Mouse (Mus musculus): Measurements from ENCODE around the gene Bad. TPM values are rescaled to one million over a fixed set of nuclear protein-coding genes. Genes with fewer than 3 reads are reported as not detected.
A peak's percentile ranks its signal among the peaks of the same experiment; 100 is the strongest.

The Bad gene
- polyA plus RNA-seq, 1 experiment from 2014 or later, result 90.4 TPM

DNA sequence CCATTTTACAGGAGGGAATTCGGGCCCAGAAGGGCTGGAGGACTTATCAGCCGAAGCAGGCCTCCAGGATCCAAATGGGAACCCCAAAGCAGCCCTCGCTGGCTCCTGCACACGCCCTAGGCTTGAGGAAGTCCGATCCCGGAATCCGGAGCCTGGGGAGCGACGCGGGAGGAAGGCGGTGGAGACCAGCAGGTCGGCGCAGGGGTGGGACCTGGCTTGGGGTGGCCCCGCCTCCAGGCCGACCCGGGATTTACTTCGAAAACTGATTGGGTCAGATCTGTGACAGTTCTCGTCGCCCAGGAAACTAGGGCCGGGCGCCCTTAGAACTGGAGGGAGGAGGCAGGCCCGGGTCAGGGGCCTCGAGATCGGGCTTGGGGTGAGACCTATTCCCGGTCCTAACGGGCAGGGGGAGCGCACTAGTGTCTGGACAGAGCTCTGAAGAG is 609 bp downstream of the Bad start, which contains the start of gene Gpr137:
Gene Gpr137 (minus strand): TSS at position 232 of the 443 bp plus-strand sequence.
- WGBS, result under 1% methylated on average over 27 of the region's 27 CpGs

DNA sequence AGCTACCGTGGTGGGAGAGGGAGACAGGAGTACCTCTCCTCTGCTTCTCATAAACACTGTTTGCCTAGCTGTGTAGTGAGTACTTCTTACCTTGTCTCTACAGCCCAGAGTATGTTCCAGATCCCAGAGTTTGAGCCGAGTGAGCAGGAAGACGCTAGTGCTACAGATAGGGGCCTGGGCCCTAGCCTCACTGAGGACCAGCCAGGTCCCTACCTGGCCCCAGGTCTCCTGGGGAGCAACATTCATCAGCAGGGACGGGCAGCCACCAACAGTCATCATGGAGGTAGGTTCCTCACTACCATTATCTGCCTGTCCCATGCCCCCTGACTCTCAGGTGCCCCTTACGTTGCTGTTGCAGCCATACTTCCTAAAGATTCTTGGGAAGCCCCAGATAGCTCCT is 1.1 kb downstream of the Bad start:
- 0 out of 2 replicates have a peak, but pooled peaks have one; percentile 1 for ATAC-seq (ENCODE audit: low read depth)
- no peaks in the 10 kb centered on the region for H3K9me3 ChIP-seq

More for the DNA sequence above, 609 bp downstream of the Bad start, which contains the start of gene Gpr137:
- peak within 1 kb of the TSS; percentile 70 for H3K4me3 ChIP-seq
- H3K36me3 ChIP-seq, result peaks cover 13% of the 10 kb centered on the region
- H3K27me3 ChIP-seq, result 0 out of 2 replicates have a peak, but pooled peaks cover under 1% of the 10 kb centered on the region
- no peaks in the 10 kb centered on the region for H3K9me3 ChIP-seq
- peak within 1 kb of the TSS; percentile 96 for H3K27ac ChIP-seq (replicated peaks)
- H3K4me1 ChIP-seq (replicated peaks), result peaks cover 44% of the 10 kb centered on the region
- ATAC-seq (ENCODE audit: low read depth), result peak; percentile 82
- H3K9ac ChIP-seq, result peak within 1 kb of the TSS; percentile 91
- H3K4me2 ChIP-seq, result peak within 1 kb of the TSS; percentile 99

DNA sequence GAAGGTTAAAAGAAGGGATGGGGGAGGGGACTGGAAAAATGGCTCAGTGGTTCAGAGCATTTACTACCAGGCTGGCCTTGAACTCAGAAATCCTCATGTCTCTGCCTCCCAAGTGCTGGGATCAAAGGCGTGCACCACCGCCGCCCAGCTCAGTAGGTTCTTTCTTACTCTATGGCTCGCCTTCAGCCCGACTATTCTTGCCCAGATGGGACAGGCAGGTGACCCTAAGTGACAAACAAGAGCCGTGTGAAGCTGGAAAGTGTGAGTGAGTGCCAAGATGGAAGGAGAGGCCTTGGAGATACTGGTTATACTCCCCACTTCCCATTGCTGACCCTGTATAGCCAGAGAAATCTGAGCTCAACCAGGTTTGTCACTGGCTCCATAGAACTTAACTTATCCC is 2.0 kb downstream of the Bad start:
- Histone ChIP-seq H3K4me3 (no peak overlapping the region), H3K4me2 (no peak overlapping the region), H3K9ac (no peak overlapping the region), H3K27me3 (no peaks in the 10 kb centered on the region), H3K27ac (replicated peaks) (no peak overlapping the region), H3K9me3 (no peaks in the 10 kb centered on the region), H3K36me3 (peaks cover 13% of the 10 kb centered on the region), H3K4me1 (replicated peaks) (peaks cover 35% of the 10 kb centered on the region)
- WGBS, result 91% methylated on average over 6 of the region's 6 CpGs
- ATAC-seq (ENCODE audit: low read depth), result no peak

More for the DNA sequence above, 1.1 kb downstream of the Bad start:
- Histone ChIP-seq H3K4me1 (replicated peaks) (peaks cover 44% of the 10 kb centered on the region), H3K4me3 (peak overlapping the region; percentile 70), H3K27me3 (no peaks in the 10 kb centered on the region), H3K4me2 (peak overlapping the region; percentile 99), H3K36me3 (peaks cover 13% of the 10 kb centered on the region), H3K9ac (peak overlapping the region; percentile 91), H3K27ac (replicated peaks) (peak overlapping the region; percentile 96)
- WGBS, result 31% methylated on average over 5 of the region's 5 CpGs

DNA sequence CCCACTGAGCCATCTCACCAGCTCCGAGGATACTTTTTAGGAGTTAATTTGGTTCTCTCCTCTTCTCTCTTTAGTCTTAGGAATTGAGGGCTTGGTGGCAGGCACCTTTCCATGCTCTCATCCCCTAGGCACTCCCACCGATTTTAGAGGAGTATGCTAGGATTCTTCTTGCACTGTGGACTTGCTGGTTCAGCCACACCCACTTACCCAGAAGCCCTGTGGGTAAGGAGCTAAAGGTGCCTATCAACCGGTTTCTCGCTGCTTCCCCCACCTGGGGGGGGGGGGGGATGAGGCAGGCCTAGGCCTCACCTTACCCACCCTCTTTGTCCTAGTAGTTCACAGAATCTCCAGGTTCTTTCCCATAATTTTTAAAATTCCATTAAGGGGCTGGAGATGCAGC is 6.1 kb downstream of the Bad start:
- peaks cover 13% of the 10 kb centered on the region for H3K36me3 ChIP-seq
- no peak overlapping the region for H3K9ac ChIP-seq
- H3K9me3 ChIP-seq, result no peaks in the 10 kb centered on the region
- no peak overlapping the region for H3K4me3 ChIP-seq
- no peaks in the 10 kb centered on the region for H3K27me3 ChIP-seq
- H3K4me1 ChIP-seq (replicated peaks), result peaks cover 27% of the 10 kb centered on the region
- H3K27ac ChIP-seq (replicated peaks), result no peak overlapping the region
- ATAC-seq (ENCODE audit: low read depth), result no peak
- no peak overlapping the region for H3K4me2 ChIP-seq
- WGBS, result 58% methylated on average over 4 of the region's 4 CpGs

DNA sequence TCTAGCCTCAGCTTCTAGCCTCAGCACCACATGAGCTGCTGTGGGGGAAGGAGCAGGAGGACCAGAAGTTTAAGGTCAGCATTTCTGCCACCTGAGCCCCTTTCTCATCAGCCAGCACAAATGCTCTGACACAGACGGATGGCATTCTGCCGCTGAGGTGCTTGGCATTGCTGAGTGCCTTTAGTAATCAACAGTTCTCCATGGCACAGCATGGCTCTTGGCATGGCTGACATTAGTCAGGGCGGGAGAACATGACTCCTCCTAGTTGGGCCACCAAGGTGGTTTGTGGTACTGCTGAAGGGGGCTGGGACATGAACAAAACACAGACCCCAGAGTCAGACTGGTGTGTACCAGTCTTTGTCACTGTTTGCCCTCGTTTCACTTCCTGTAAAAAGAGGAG is 6.5 kb downstream of the Bad start:
- Histone ChIP-seq H3K9ac (no peak overlapping the region), H3K4me3 (no peak overlapping the region), H3K4me1 (replicated peaks) (peaks cover 27% of the 10 kb centered on the region), H3K9me3 (no peaks in the 10 kb centered on the region), H3K27ac (replicated peaks) (no peak overlapping the region), H3K36me3 (peaks cover 13% of the 10 kb centered on the region), H3K27me3 (no peaks in the 10 kb centered on the region), H3K4me2 (no peak overlapping the region)
- 76% methylated on average over 4 of the region's 4 CpGs for WGBS
- no peak for ATAC-seq (ENCODE audit: low read depth)

DNA sequence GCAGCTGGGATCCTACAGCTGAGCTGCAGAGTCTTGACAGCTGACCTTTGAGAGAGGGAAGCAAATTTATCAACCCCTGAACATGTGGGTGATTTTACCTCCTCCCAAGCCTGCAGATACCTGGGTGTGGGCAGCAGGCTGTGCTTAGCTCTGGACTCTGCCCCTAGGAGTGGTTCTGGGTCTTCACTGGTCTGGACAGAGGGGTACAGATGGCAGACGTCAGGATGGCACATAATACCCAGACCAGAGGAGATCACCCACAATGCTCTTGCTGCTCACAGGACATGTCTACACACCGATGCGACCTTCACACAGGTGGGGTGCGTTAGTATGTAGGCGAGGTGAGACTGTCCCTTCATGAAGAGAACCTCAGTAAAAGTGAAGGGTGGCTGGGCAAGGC is 7.9 kb downstream of the Bad start:
- no peaks in the 10 kb centered on the region for H3K27me3 ChIP-seq
- H3K36me3 ChIP-seq, result peaks cover 17% of the 10 kb centered on the region
- peak overlapping the region; percentile 81; the same call in 1 of the 2 replicates for H3K9ac ChIP-seq
- no peaks in the 10 kb centered on the region for H3K9me3 ChIP-seq
- WGBS, result 93% methylated on average over 5 of the region's 5 CpGs
- no peak for ATAC-seq (ENCODE audit: low read depth)
- peak overlapping the region; percentile 97 for H3K4me2 ChIP-seq
- peaks cover 25% of the 10 kb centered on the region for H3K4me1 ChIP-seq (replicated peaks)
- H3K4me3 ChIP-seq, result peak overlapping the region; percentile 59
- H3K27ac ChIP-seq (replicated peaks), result peak overlapping the region; percentile 97; the same call in 1 of the 2 replicates

DNA sequence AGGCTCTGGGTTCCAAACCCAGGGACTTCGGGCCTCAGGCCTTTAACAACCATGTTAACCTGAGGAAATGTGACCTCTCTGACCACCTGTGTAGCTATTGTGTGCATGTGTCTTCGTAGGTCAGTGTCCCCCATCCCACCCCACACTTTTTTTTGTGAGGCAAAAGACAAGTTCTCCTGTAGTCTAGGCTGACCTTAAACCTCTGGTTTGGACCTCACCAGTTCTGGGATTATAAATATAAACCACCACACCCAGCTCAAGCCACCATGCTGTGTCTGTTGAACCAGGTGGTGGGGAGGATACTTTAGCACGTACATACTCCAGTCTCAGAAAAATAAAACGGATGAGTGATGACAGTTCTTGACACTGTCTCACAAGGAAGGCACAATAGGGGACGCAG is 8.3 kb downstream of the Bad start:
- peaks cover 21% of the 10 kb centered on the region for H3K36me3 ChIP-seq
- peaks cover 25% of the 10 kb centered on the region for H3K4me1 ChIP-seq (replicated peaks)
- no peak for ATAC-seq (ENCODE audit: low read depth)
- H3K4me2 ChIP-seq, result peak overlapping the region; percentile 97
- peak overlapping the region; percentile 97 for H3K27ac ChIP-seq (replicated peaks)
- no peaks in the 10 kb centered on the region for H3K9me3 ChIP-seq
- 48% methylated on average over 5 of the region's 5 CpGs for WGBS
- H3K27me3 ChIP-seq, result no peaks in the 10 kb centered on the region
- H3K9ac ChIP-seq, result peak overlapping the region; percentile 81
- peak overlapping the region; percentile 59 for H3K4me3 ChIP-seq

DNA sequence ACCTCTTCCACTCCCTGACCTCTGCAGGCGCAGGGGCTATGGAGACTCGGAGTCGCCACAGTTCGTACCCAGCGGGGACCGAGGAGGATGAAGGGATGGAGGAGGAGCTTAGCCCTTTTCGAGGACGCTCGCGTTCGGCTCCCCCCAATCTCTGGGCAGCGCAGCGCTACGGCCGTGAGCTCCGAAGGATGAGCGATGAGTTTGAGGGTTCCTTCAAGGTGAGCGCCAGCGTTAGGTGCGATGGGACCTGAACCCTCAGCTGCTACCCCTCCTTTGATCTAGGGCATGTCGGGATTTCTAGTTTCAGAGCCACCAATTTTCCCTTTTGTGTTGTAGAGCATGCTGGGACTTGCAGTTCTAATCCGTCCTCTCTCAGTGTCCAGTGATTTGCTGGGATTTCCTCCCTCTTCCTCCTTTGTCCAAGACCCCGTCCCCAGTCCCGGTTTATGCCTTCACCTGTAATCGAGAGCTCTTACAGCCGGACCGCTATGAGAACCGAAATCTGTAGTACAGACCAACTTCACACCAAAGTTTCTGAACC is 9.0 kb downstream of the Bad start:
- Histone ChIP-seq H3K4me2 (peak overlapping the region; percentile 97), H3K27me3 (no peaks in the 10 kb centered on the region), H3K4me3 (peak overlapping the region; percentile 59), H3K9ac (peak overlapping the region; percentile 81), H3K9me3 (no peaks in the 10 kb centered on the region), H3K27ac (replicated peaks) (peak overlapping the region; percentile 97), H3K36me3 (peaks cover 24% of the 10 kb centered on the region), H3K4me1 (replicated peaks) (peaks cover 25% of the 10 kb centered on the region)
- under 1% methylated on average over 28 of the region's 28 CpGs for WGBS
- ATAC-seq (ENCODE audit: low read depth), result peak; percentile 66

DNA sequence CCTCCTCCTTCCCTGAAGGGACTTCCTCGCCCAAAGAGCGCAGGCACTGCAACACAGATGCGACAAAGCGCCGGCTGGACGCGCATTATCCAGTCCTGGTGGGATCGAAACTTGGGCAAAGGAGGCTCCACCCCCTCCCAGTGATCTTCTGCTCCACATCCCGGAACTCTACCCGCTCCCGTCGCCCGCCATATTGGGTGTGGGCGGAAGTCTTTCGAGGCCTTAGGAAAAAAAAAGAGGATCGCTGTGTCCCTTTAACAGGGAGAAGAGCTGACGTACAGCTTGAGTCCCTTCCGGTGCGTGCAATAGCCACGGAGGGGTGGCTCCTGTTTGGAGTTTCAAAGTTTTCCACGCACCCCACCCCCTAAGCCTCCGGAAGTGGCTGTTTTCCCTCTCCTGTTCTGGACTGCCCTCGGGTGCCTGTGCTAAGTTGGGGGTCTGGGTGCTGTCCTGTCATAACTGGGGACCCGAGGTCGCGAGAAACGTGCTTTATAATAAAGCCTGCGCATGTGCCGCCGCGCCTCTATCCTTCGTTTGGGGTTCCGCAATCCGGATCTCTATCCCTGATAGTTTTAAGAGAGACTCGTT is 9.8 kb downstream of the Bad start:
- ATAC-seq (ENCODE audit: low read depth), result peak; percentile 89
- peak overlapping the region; percentile 59 for H3K4me3 ChIP-seq
- under 1% methylated on average over 35 of the region's 35 CpGs for WGBS
- H3K27ac ChIP-seq (replicated peaks), result peak overlapping the region; percentile 97
- H3K4me1 ChIP-seq (replicated peaks), result peaks cover 25% of the 10 kb centered on the region
- H3K27me3 ChIP-seq, result no peaks in the 10 kb centered on the region
- H3K36me3 ChIP-seq, result peaks cover 22% of the 10 kb centered on the region
- peak overlapping the region; percentile 81 for H3K9ac ChIP-seq
- H3K4me2 ChIP-seq, result peak overlapping the region; percentile 97
- no peaks in the 10 kb centered on the region for H3K9me3 ChIP-seq

DNA sequence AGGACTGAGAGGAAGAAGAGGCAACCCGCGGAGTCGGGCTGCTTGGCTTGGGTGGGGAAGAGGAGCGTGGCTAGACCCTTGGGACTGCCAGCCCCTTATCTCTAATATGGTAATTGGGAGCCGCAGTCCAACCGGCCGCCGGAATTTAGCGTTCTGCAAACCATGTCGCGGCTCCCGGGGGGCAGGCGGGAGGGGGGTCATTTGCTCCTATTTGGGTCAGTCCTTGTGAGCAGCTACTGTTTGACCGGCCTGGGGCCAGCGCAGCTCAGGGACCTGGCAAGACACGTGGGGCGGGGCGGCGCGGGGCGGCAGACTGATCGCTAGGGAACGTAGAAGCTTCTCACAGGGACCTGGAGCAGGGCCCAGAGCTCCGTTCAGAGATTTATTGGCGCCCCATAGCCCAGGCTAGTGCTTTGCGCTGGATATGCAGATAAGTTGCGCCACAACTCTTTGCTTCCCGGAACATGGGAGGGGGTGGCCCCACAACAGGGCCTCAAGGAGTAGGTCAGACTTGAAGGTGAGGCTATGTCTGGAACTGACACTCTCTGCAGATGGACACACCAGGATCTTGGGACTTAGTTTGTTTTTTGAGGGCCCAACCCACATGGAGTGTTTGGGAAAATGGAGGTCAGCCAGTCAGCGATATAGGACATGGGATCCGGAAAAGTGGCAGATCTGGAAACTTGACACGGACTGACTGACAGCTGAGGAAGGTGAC is 10.5 kb downstream of the Bad start:
- Histone ChIP-seq H3K9me3 (no peaks in the 10 kb centered on the region), H3K4me2 (peak overlapping the region; percentile 97), H3K4me3 (peak overlapping the region; percentile 59), H3K27me3 (no peaks in the 10 kb centered on the region), H3K27ac (replicated peaks) (peak overlapping the region; percentile 97), H3K4me1 (replicated peaks) (peaks cover 25% of the 10 kb centered on the region), H3K36me3 (peaks cover 25% of the 10 kb centered on the region), H3K9ac (peak overlapping the region; percentile 81)
- peak; percentile 17 for ATAC-seq (ENCODE audit: low read depth)
- 4% methylated on average over 31 of the region's 31 CpGs for WGBS

DNA sequence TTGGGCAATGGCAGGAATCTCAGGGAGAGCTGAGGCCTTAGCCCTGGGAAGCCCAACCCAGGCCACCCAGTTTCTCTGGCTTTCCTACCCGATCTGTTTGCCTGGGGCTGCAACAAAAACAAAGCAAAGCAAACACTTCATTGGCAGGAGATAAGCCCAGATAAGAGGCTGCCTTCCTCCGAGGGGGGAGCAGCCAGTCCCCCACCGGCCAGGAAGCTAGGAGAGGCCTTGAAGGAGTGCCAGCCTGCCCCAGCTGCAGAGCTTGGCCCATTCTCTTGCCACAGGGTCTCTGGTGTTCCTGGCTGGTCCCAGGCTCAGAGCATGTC is 11.0 kb downstream of the Bad start:
- Histone ChIP-seq H3K9ac (peak overlapping the region; percentile 81), H3K4me2 (peak overlapping the region; percentile 97), H3K9me3 (no peaks in the 10 kb centered on the region), H3K27me3 (no peaks in the 10 kb centered on the region), H3K36me3 (peaks cover 29% of the 10 kb centered on the region), H3K4me1 (replicated peaks) (peaks cover 25% of the 10 kb centered on the region), H3K4me3 (peak overlapping the region; percentile 59), H3K27ac (replicated peaks) (peak overlapping the region; percentile 97)
- WGBS, result 35% methylated on average over 3 of the region's 3 CpGs
- no peak for ATAC-seq (ENCODE audit: low read depth)

DNA sequence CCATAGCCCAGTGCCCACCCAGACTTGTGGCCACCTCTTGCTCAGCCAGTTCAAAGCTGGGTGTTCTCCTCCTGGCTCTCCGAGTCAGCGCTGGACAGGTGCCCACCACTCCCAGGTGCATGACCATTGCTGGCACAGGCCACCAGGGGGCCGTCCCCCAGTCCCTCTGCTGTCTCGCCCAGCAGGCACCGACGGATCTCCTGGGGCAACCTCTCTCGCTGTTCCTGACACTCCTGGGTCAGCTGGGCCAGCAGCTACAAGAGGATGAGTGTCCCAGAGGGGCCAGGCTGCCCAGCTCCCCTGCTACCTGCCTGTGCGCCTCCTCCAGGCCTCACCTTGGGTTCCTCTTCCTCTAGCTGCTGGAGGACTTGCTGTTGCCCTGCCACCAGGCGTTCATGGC is 12.4 kb downstream of the Bad start:
- H3K27ac ChIP-seq (replicated peaks), result no peak overlapping the region
- peaks cover 25% of the 10 kb centered on the region for H3K4me1 ChIP-seq (replicated peaks)
- H3K27me3 ChIP-seq, result no peaks in the 10 kb centered on the region
- H3K9me3 ChIP-seq, result no peaks in the 10 kb centered on the region
- 49% methylated on average over 9 of the region's 9 CpGs for WGBS
- no peak overlapping the region for H3K4me3 ChIP-seq
- peaks cover 41% of the 10 kb centered on the region for H3K36me3 ChIP-seq
- H3K9ac ChIP-seq, result peak overlapping the region; percentile 38; the same call in 1 of the 2 replicates
- ATAC-seq (ENCODE audit: low read depth), result no peak
- no peak overlapping the region for H3K4me2 ChIP-seq
